10 mouse cellular contexts compared by ENCODE assay signal in the genomic region with DNA sequence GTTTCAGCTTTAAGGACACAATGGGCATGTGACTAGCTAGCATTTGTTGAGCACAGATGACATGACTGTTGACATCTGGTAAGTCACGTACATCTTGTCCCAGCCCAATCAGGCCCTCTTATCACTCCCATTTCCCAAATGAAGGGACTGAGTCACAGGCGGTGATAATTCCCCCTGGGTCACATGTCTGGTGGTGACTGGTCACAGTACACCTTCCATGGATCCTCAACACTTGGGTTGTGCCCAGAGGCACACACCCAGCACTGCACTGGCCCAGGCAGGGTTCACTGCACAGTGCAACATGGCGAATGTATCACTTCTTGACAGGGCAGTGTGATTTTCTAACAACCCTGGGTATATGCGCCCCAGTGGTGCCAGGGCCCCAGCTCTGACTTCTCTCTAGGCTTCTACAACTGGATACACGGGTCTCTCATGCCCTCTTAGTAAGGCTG. TPM values are rescaled to one million over a fixed set of nuclear protein-coding genes. Genes with fewer than 3 reads are reported as not detected.
DNase-seq lines count a peak whose midpoint lies in the region; ATAC-seq and TF ChIP-seq lines count a peak whose summit lies in the region.
"Had no signal": no experiment of that assay in that cellular context is flagged by ENCODE, and none has a peak within 500 bp of the region (broad histone marks: within the 10 kb centered on the region; RNA-seq: fewer than 3 reads in every experiment).

No protein-coding gene starts in this region.

- peak overlapping the region; percentile 75; the same call in 1 of the 2 replicates for H3K27ac ChIP-seq in intestine, postnatal 0 days (ENCODE audit: low read depth, low read length)
- peak overlapping the region; percentile 89 for H3K27ac ChIP-seq in stomach, postnatal 0 days (replicated peaks)
- H3K27ac ChIP-seq in hindbrain, embryonic 13.5 days = no peak overlapping the region
- H3K27ac ChIP-seq: gastrocnemius, adult 2 months had no signal

- no peak for TF ChIP-seq EP300 in stomach, postnatal 0 days (optimal IDR thresholded peaks at IDR 0.05)

- WGBS in intestine, postnatal 0 days = 61% methylated on average over 5 of the region's 5 CpGs
- 73% methylated on average over 5 of the region's 5 CpGs for WGBS in stomach, postnatal 0 days
- 73% methylated on average over 5 of the region's 5 CpGs for WGBS in hindbrain, embryonic 13.5 days

- peaks cover 14% of the 10 kb centered on the region for H3K27me3 ChIP-seq in megakaryocyte, embryonic 14.5 days (replicated peaks)
- no peaks in the 10 kb centered on the region for H3K27me3 ChIP-seq in intestine, postnatal 0 days (replicated peaks; ENCODE audit: control insufficient read depth, insufficient read depth, low read length)
- H3K27me3 ChIP-seq in stomach, postnatal 0 days (ENCODE audit: control insufficient read depth, insufficient read depth, low read length) = no peaks in the 10 kb centered on the region
- peaks cover 10% of the 10 kb centered on the region; the same call in 1 of the 2 replicates for H3K27me3 ChIP-seq in hindbrain, embryonic 13.5 days
- H3K27me3 ChIP-seq: stomach, embryonic 15.5 days had no signal

- peaks cover 89% of the 10 kb centered on the region for H3K4me1 ChIP-seq in megakaryocyte, embryonic 14.5 days
- 0 out of 2 replicates have a peak, but pooled peaks cover 10% of the 10 kb centered on the region for H3K4me1 ChIP-seq in intestine, postnatal 0 days (replicated peaks; ENCODE audit: control insufficient read depth, insufficient read depth, low read length)
- H3K4me1 ChIP-seq in stomach, postnatal 0 days (replicated peaks; ENCODE audit: control insufficient read depth, insufficient read depth) = peaks cover 5% of the 10 kb centered on the region; the same call in 1 of the 2 replicates
- peaks cover 7% of the 10 kb centered on the region; the same call in 1 of the 2 replicates for H3K4me1 ChIP-seq in hindbrain, embryonic 13.5 days (replicated peaks)

- peaks cover 9% of the 10 kb centered on the region for H3K9me3 ChIP-seq in megakaryocyte, embryonic 14.5 days
- H3K9me3 ChIP-seq in intestine, postnatal 0 days (ENCODE audit: control insufficient read depth) = no peaks in the 10 kb centered on the region
- no peaks in the 10 kb centered on the region for H3K9me3 ChIP-seq in stomach, postnatal 0 days (ENCODE audit: control insufficient read depth, low read length)
- H3K9me3 ChIP-seq in hindbrain, embryonic 13.5 days = no peaks in the 10 kb centered on the region
- H3K9me3 ChIP-seq: stomach, embryonic 15.5 days had no signal

- H3K9ac ChIP-seq in intestine, postnatal 0 days (ENCODE audit: low read depth, low read length) = no peak overlapping the region
- no peak overlapping the region for H3K9ac ChIP-seq in stomach, postnatal 0 days (ENCODE audit: low read length)
- no peak overlapping the region for H3K9ac ChIP-seq in hindbrain, embryonic 13.5 days
- H3K9ac ChIP-seq: stomach, embryonic 15.5 days had no signal

- H3K36me3 ChIP-seq in megakaryocyte, embryonic 14.5 days (replicated peaks; ENCODE audit: low read length) = peaks cover 22% of the 10 kb centered on the region
- H3K36me3 ChIP-seq in intestine, postnatal 0 days (ENCODE audit: control insufficient read depth, insufficient read depth) = no peaks in the 10 kb centered on the region
- no peaks in the 10 kb centered on the region for H3K36me3 ChIP-seq in stomach, postnatal 0 days (ENCODE audit: control insufficient read depth, insufficient read depth, low read length)
- H3K36me3 ChIP-seq in hindbrain, embryonic 13.5 days = no peaks in the 10 kb centered on the region
- H3K36me3 ChIP-seq: stomach, embryonic 15.5 days had no signal

- peak overlapping the region; percentile 54 for H3K4me3 ChIP-seq in megakaryocyte, embryonic 14.5 days (replicated peaks)
- no peak overlapping the region for H3K4me3 ChIP-seq in intestine, postnatal 0 days (ENCODE audit: low read depth, low read length)
- H3K4me3 ChIP-seq in stomach, postnatal 0 days (ENCODE audit: low read depth, low read length) = no peak overlapping the region
- no peak overlapping the region for H3K4me3 ChIP-seq in hindbrain, embryonic 13.5 days
- H3K4me3 ChIP-seq: gastrocnemius, adult 2 months; stomach, embryonic 15.5 days had no signal

- ATAC-seq in cerebellum, adult (ENCODE audit: insufficient number of reproducible peaks, low FRiP score, low TSS enrichment) = 0 out of 2 replicates have a peak, but pooled peaks have one; percentile 19
- ATAC-seq in megakaryocyte, adult 5-6 weeks (ENCODE audit: poor library complexity, severe bottlenecking) = no peak
- ATAC-seq in intestine, postnatal 0 days = peak; percentile 63
- peak; percentile 68 for ATAC-seq in stomach, postnatal 0 days (ENCODE audit: low FRiP score, low TSS enrichment)
- no peak for ATAC-seq in hindbrain, embryonic 13.5 days (ENCODE audit: low FRiP score)

- H3K4me2 ChIP-seq in intestine, postnatal 0 days (replicated peaks; ENCODE audit: low read depth) = no peak overlapping the region
- H3K4me2 ChIP-seq in stomach, postnatal 0 days (replicated peaks; ENCODE audit: low read depth) = no peak overlapping the region
- H3K4me2 ChIP-seq in hindbrain, embryonic 13.5 days = no peak overlapping the region
- H3K4me2 ChIP-seq: stomach, embryonic 15.5 days had no signal

- TF ChIP-seq CTCF in intestine, postnatal 0 days (IDR thresholded peaks at IDR 0.05; ENCODE audit: low read depth) = no peak
- TF ChIP-seq CTCF in stomach, postnatal 0 days (IDR thresholded peaks at IDR 0.05; ENCODE audit: low read depth) = no peak

- no peak for DNase-seq in cerebellum, adult 11-12 months
- peak; percentile 31 for DNase-seq in stomach, postnatal 0 days (ENCODE audit: low spot score)
- no peak for DNase-seq in right cerebral cortex, postnatal 4 days

RNA-seq across cellular contexts. Expression of a gene that starts 29.2 kb away (rescaled TPM):
- 0.64 TPM in 1 of 2 replicates, not detected in the other for polyA plus RNA-seq in megakaryocyte, embryonic 14.5 days (2012; ENCODE audit: insufficient read depth, low replicate concordance)
- 13.5 and 16.8 TPM in 2 replicates for total RNA-seq in megakaryocyte, adult 5-6 weeks (2015)
- total RNA-seq in megakaryocyte, adult 5-6 weeks (2017) = 12.1 and 19.1 TPM in 2 replicates
- polyA plus RNA-seq in intestine, postnatal 0 days (2015; fragmentation: Nextera tagmentation; extraction: Ambion mirVana) = 1.3 and 1.6 TPM in 2 replicates
- 2,145 and 2,418 TPM in 2 replicates for polyA plus RNA-seq in stomach, postnatal 0 days (2015; fragmentation: Nextera tagmentation; extraction: Ambion mirVana)
- polyA plus RNA-seq in hindbrain, embryonic 13.5 days (2015; fragmentation: Nextera tagmentation; extraction: Ambion mirVana) = 0.74 and 0.81 TPM in 2 replicates
- total RNA-seq: gastrocnemius, adult 2 months had no signal

Comparison
In these comparisons a context has a peak if more than half of its experiments do, and no peak if none do; other contexts are left out.
1. ATAC-seq: peak in cerebellum, adult (single experiment), intestine, postnatal 0 days (single experiment) and stomach, postnatal 0 days (single experiment); none in megakaryocyte, adult 5-6 weeks (single experiment) and hindbrain, embryonic 13.5 days (single experiment).
2. RNA of a gene that starts 29.2 kb away (polyA plus RNA-seq): 2,145 to 2,418 TPM in stomach, postnatal 0 days; 1.3 to 1.6 TPM in intestine, postnatal 0 days, 0.74 to 0.81 TPM in hindbrain, embryonic 13.5 days and 0.64 TPM in megakaryocyte, embryonic 14.5 days; every median in the first group is over 100 times any median in the second.